Mouse (Mus musculus) CH12.LX (cell line): ENCODE data around the gene P2rx4. TPM values are rescaled to one million over a fixed set of nuclear protein-coding genes. Genes with fewer than 3 reads are reported as not detected.

Experiments
- DNase-seq: peaks from one replicate; pipeline ENCODE4 v3.0.0-alpha.2; 2013; ENCODE audit errors: extremely low read depth
- H3K27ac ChIP-seq: 2 replicates; pipeline ENCODE4 v1.5.1; 2012; ENCODE audit warnings: low read depth, mild to moderate bottlenecking, control low read depth, moderate library complexity; ENCODE audit not compliant: insufficient read depth
- H3K27me3 ChIP-seq: replicated peaks from 2 replicates; pipeline ENCODE3; 2012; ENCODE audit warnings: inconsistent platforms
- H3K36me3 ChIP-seq, 2 experiments: replicated peaks in 1 of 2; 2 replicates each; pipeline versions ENCODE3 to v1.6.1; 2012; ENCODE audit warnings: inconsistent platforms in 1 of 2, low read length in 1 of 2, mild to moderate bottlenecking in 1 of 2, mixed read lengths in 1 of 2, moderate library complexity in 1 of 2; ENCODE audit not compliant: control insufficient read depth in 1 of 2, insufficient read depth in 1 of 2
- H3K4me1 ChIP-seq, 2 experiments: 2 replicates each; pipeline ENCODE4 v1.6.1; 2012; ENCODE audit warnings: inconsistent platforms in 1 of 2, moderate library complexity in 1 of 2; ENCODE audit not compliant: insufficient read depth in 2 of 2, control insufficient read depth in 1 of 2
- H3K4me2 ChIP-seq: 2 replicates; pipeline ENCODE4 v1.6.1; 2012; ENCODE audit warnings: low read depth, mild to moderate bottlenecking, control low read depth; ENCODE audit not compliant: poor library complexity, insufficient read depth, severe bottlenecking
- H3K4me3 ChIP-seq, 3 experiments: fragments of 150-350 bp in 1 of 3; sonication (generic) in 1 of 3; replicated peaks in 1 of 3; 2 replicates each; pipeline versions ENCODE3 to v1.5.1; 2011 to 2012; ENCODE audit warnings: low read depth in 2 of 3, low read length in 2 of 3, mild to moderate bottlenecking in 2 of 3, moderate library complexity in 2 of 3, control low read depth in 1 of 3, improper control_type of control experiment in 1 of 3, inconsistent platforms in 1 of 3, mixed read lengths in 1 of 3; ENCODE audit not compliant: poor library complexity in 1 of 3
- H3K79me2 ChIP-seq: replicated peaks from 2 replicates; pipeline ENCODE4 v1.6.1; 2012; ENCODE audit warnings: mild to moderate bottlenecking, moderate library complexity; ENCODE audit not compliant: control insufficient read depth, poor library complexity, insufficient read depth, severe bottlenecking; ENCODE audit errors: extremely low read depth
- H3K9ac ChIP-seq: 2 replicates; pipeline ENCODE4 v1.6.1; 2012; ENCODE audit warnings: low read depth, mild to moderate bottlenecking, control low read depth, moderate library complexity; ENCODE audit not compliant: insufficient read depth
- H3K9me3 ChIP-seq: replicated peaks from 2 replicates; pipeline ENCODE3; 2012; ENCODE audit warnings: low read length, inconsistent platforms, mixed read lengths
- CHD1 ChIP-seq: IDR thresholded peaks from 2 replicates; pipeline ENCODE4 v1.6.1; 2012; ENCODE audit warnings: low read depth, low read length, improper control_type of control experiment, inconsistent platforms
- CHD2 ChIP-seq: IDR thresholded peaks from 2 replicates; pipeline ENCODE4 v1.6.1; 2011; ENCODE audit warnings: low read length, improper control_type of control experiment
- CTCF ChIP-seq, 2 experiments: IDR thresholded peaks in 1 of 2; conservative IDR thresholded peaks in 1 of 2; 2 replicates each; pipeline ENCODE4 v1.5.1; 2011 to 2012; ENCODE audit warnings: low read depth in 2 of 2, low read length in 2 of 2, improper control_type of control experiment in 1 of 2, inconsistent platforms in 1 of 2, mild to moderate bottlenecking in 1 of 2, moderate library complexity in 1 of 2
- E2F4 ChIP-seq: IDR thresholded peaks from 2 replicates; pipeline ENCODE4 v1.6.1; 2011; ENCODE audit warnings: low read depth, low read length, improper control_type of control experiment; ENCODE audit not compliant: insufficient replicate concordance
- EP300 ChIP-seq: IDR thresholded peaks from 2 replicates; pipeline ENCODE4 v1.6.1; 2011; ENCODE audit warnings: low read length, improper control_type of control experiment
- IRF4 ChIP-seq: IDR thresholded peaks from 2 replicates; pipeline ENCODE4 v1.6.1; 2014; ENCODE audit warnings: low read depth, mild to moderate bottlenecking, inconsistent platforms, low read length, improper control_type of control experiment
- JUN ChIP-seq: IDR thresholded peaks from 2 replicates; pipeline ENCODE4 v1.6.1; 2011; ENCODE audit warnings: low read depth, mild to moderate bottlenecking, low read length, improper control_type of control experiment, moderate library complexity; ENCODE audit not compliant: insufficient read depth
- JUND ChIP-seq: conservative IDR thresholded peaks from 2 replicates; pipeline ENCODE4 v1.6.1; 2011; ENCODE audit warnings: low read depth, low read length, improper control_type of control experiment
- KAT2A ChIP-seq: IDR thresholded peaks from 2 replicates; pipeline ENCODE4 v1.6.1; 2012; ENCODE audit warnings: low read length, improper control_type of control experiment, inconsistent platforms; ENCODE audit not compliant: insufficient replicate concordance
- MAFK ChIP-seq: IDR thresholded peaks from 2 replicates; pipeline ENCODE4 v1.6.1; 2011; ENCODE audit warnings: low read length, improper control_type of control experiment; ENCODE audit not compliant: insufficient replicate concordance
- MAX ChIP-seq: IDR thresholded peaks from 2 replicates; pipeline ENCODE4 v1.6.1; 2011; ENCODE audit warnings: low read length, improper control_type of control experiment
- MAZ ChIP-seq: IDR thresholded peaks from 2 replicates; pipeline ENCODE4 v1.6.1; 2012; ENCODE audit warnings: low read depth, mild to moderate bottlenecking, inconsistent platforms, low read length, improper control_type of control experiment, moderate library complexity
- MYC ChIP-seq: IDR thresholded peaks from 2 replicates; pipeline ENCODE4 v1.6.1; 2011; ENCODE audit warnings: low read depth, mild to moderate bottlenecking, improper control_type of control experiment, low read length
- NELFE ChIP-seq: IDR thresholded peaks from 2 replicates; pipeline ENCODE4 v1.6.1; 2011; ENCODE audit warnings: low read depth, low read length, improper control_type of control experiment
- NRF1 ChIP-seq: IDR thresholded peaks from 2 replicates; pipeline ENCODE4 v1.6.1; 2014; ENCODE audit warnings: low read depth, mild to moderate bottlenecking, inconsistent platforms, low read length, improper control_type of control experiment, moderate library complexity
- PAX5 ChIP-seq: IDR thresholded peaks from 2 replicates; pipeline ENCODE4 v1.6.1; 2012; ENCODE audit warnings: low read length, inconsistent platforms, mixed read lengths
- POLR2AphosphoS2 ChIP-seq: IDR thresholded peaks from 2 replicates; pipeline ENCODE4 v1.6.1; 2011; ENCODE audit warnings: low read depth, low read length, improper control_type of control experiment
- RCOR1 ChIP-seq: conservative IDR thresholded peaks from 2 replicates; pipeline ENCODE4 v1.6.1; 2012; ENCODE audit warnings: low read depth, mild to moderate bottlenecking, inconsistent platforms, low read length, improper control_type of control experiment
- SMC3 ChIP-seq: IDR thresholded peaks from 2 replicates; pipeline ENCODE4 v1.6.1; 2011; ENCODE audit warnings: low read depth, low read length, improper control_type of control experiment
- TCF12 ChIP-seq: IDR thresholded peaks from 2 replicates; pipeline ENCODE4 v1.6.1; 2014; ENCODE audit warnings: low read depth, mild to moderate bottlenecking, inconsistent platforms, low read length, improper control_type of control experiment
- USF1 ChIP-seq: IDR thresholded peaks from 2 replicates; pipeline ENCODE4 v1.6.1; 2014; ENCODE audit warnings: low read depth, mild to moderate bottlenecking, inconsistent platforms, low read length, improper control_type of control experiment
- USF2 ChIP-seq: conservative IDR thresholded peaks from 2 replicates; pipeline ENCODE4 v1.6.1; 2011; ENCODE audit warnings: low read depth, low read length, improper control_type of control experiment
- ZC3H11A ChIP-seq: IDR thresholded peaks from 2 replicates; pipeline ENCODE4 v1.6.1; 2012; ENCODE audit warnings: low read depth, mild to moderate bottlenecking, inconsistent platforms, low read length, improper control_type of control experiment
- ZKSCAN1 ChIP-seq: IDR thresholded peaks from 2 replicates; pipeline ENCODE4 v1.6.1; 2012; ENCODE audit warnings: low read depth, inconsistent platforms, low read length, improper control_type of control experiment, borderline replicate concordance
- dilution Hi-C: fragments of 300-500 bp; cut with MboI; formaldehyde crosslinking; loops from 2 replicates; pipeline ENCODE4 v1.14.3; 2020; ENCODE audit warnings: low sequenced_read_pairs; ENCODE audit not compliant: extremely low pct_unique_long_range_greater_than_20kb, extremely low pct_ligation_motif_present
- in situ Hi-C: fragments of 300-500 bp; cut with MboI; formaldehyde crosslinking; loops from 3 replicates; pipeline ENCODE4 v1.14.3; 2019; ENCODE audit warnings: low sequenced_read_pairs, low pct_ligation_motif_present, low pct_unique_long_range_greater_than_20kb, mixed read lengths
- polyA plus RNA-seq: library from polyadenylated mRNA; unstranded; fragments of >175 nt; gene quantifications from 2 replicates; pipeline ENCODE4 v1.2.1, GENCODE M21; 2012; ENCODE audit warnings: low read depth; ENCODE audit not compliant: insufficient read length
- total RNA-seq, 2 experiments: library from RNA; depleted of rRNA; stranded (reverse); fragments of 300-350 nt in 1 of 2; fragments of >200 nt in 1 of 2; gene quantifications; 2 replicates each; pipeline ENCODE4 v1.2.3; 2012 to 2014

Gene P2rx4
- total and polyA plus RNA-seq, 3 experiments = 9.1 to 16.7 (median 11.0) TPM

DNA sequence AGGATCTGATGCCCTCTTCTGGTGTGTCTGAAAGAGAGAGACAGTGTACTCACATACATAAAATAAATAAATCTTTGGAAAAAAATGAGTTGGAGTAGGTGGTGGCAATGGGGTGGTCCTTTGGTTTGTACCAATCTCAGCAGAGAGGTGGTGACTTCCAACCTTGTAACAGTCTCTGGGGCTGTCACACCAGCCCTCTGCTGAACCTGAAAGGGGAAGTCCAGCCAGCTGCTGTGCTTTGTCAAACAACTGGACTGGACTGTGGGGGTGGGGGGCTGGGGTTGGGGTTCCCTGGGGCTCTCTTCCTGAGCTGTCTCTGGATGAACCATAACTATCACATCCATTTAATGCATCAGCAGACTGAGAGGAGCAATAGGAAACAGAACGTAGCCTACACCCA is 8.4 kb downstream of the P2rx4 start:
- no peaks in the 10 kb centered on the region for H3K27me3 ChIP-seq
- peaks cover 20% of the 10 kb centered on the region for H3K9me3 ChIP-seq
- no peak overlapping the region for H3K4me3 ChIP-seq
- H3K9ac ChIP-seq = no peak overlapping the region
- peaks cover 3 to 31% of the 10 kb centered on the region in 2 experiments for H3K4me1 ChIP-seq
- H3K36me3 ChIP-seq = peaks cover 2 to 60% of the 10 kb centered on the region in 2 experiments
- in situ Hi-C loops (loop anchor here (10.0 kb wide), 1 partner anchor 71 kb away; the partner anchor contains the start of gene P2rx7), dilution Hi-C loops (no loop called here)
- H3K4me2 ChIP-seq = no peak overlapping the region
- TF ChIP-seq IRF4 (no peak), NELFE (no peak), USF1 (no peak), NRF1 (no peak), JUN (no peak), CHD2 (no peak), EP300 (no peak), KAT2A (no peak), CHD1 (no peak), E2F4 (no peak), USF2 (no peak), MAFK (no peak)
- DNase-seq = peak; percentile 40
- no peak overlapping the region for H3K27ac ChIP-seq
- no peaks in the 10 kb centered on the region for H3K79me2 ChIP-seq

DNA sequence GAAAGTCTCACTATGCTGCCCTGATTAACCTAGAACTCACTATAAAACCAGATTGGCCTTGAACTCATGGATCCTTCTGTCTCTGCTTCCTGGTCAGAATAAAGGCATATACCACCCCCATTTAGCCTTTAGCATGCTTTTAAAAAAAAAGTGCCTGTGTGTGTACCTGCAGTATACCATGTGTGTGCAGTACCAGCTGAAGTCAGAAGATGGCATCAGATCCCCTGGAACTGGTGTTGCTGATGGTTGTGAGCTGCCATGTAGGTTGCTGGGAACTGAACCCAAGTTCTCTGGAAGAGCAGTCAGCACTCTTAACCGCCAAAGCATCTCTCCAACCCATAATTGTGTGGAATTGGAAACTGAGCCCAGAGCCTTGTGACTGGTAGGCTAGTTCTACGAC is 9.4 kb downstream of the P2rx4 start:
- H3K27ac ChIP-seq = no peak overlapping the region
- TF ChIP-seq RCOR1 (no peak), CTCF (conservative IDR thresholded peaks at IDR 0.05 in 1 of 2, IDR thresholded peaks at IDR 0.05 in 1 of 2; ENCODE audit: low read depth in 2 of 2, low read length in 2 of 2) (peak; percentile 22; a peak in 2 of 4 replicates), CHD1 (no peak)
- TF ChIP-seq, all 38 proteins: peak for 1
- H3K4me1 ChIP-seq = peaks cover 3 to 31% of the 10 kb centered on the region in 2 experiments
- no peak for DNase-seq
- in situ Hi-C loops (loop anchor here (10.0 kb wide), 1 partner anchor 72 kb away; the partner anchor contains the start of gene P2rx7), dilution Hi-C loops (no loop called here)
- peaks cover 2 to 59% of the 10 kb centered on the region in 2 experiments for H3K36me3 ChIP-seq
- no peaks in the 10 kb centered on the region for H3K27me3 ChIP-seq
- H3K9me3 ChIP-seq = peaks cover 17% of the 10 kb centered on the region
- H3K79me2 ChIP-seq = no peaks in the 10 kb centered on the region
- no peak overlapping the region for H3K9ac ChIP-seq
- H3K4me3 ChIP-seq = no peak overlapping the region
- no peak overlapping the region for H3K4me2 ChIP-seq

DNA sequence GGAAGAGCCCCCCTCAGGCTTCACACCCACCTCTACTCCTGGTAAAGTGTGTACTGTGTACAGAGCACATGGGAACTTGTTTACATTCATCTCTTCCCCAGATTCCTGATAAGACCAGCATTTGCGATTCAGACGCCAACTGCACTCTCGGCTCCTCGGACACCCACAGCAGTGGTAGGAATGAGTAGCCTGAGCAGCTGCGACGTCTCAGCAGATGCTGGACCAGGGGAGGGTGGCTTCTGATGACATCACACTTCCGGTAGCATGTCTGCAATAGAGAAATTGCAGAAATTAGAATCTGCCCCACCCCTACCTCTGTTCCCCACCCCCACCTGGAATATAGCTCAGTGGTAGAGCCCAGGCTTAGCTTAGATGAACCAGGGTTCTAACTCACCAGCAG is 11.1 kb downstream of the P2rx4 start:
- Histone ChIP-seq H3K27ac (no peak overlapping the region), H3K79me2 (no peaks in the 10 kb centered on the region), H3K4me3 (no peak overlapping the region), H3K27me3 (no peaks in the 10 kb centered on the region), H3K4me2 (no peak overlapping the region), H3K36me3 (peaks cover 2 to 60% of the 10 kb centered on the region in 2 experiments), H3K9me3 (peaks cover 8% of the 10 kb centered on the region), H3K4me1 (peaks cover 3 to 31% of the 10 kb centered on the region in 2 experiments), H3K9ac (no peak overlapping the region)
- dilution Hi-C loops (no loop called here), in situ Hi-C loops (loop anchor here (10.0 kb wide), 1 partner anchor 74 kb away; the partner anchor contains the start of gene P2rx7)
- TF ChIP-seq ZC3H11A = no peak
- no peak for TF ChIP-seq MAX
- no peak for TF ChIP-seq POLR2AphosphoS2
- no peak for TF ChIP-seq MAZ
- no peak for TF ChIP-seq ZKSCAN1
- no peak for TF ChIP-seq TCF12
- TF ChIP-seq SMC3 = no peak
- TF ChIP-seq IRF4 = no peak
- no peak for TF ChIP-seq RCOR1
- no peak for TF ChIP-seq JUND
- no peak for TF ChIP-seq E2F4
- TF ChIP-seq MYC = no peak
- no peak for TF ChIP-seq MAFK
- TF ChIP-seq PAX5 = no peak
- TF ChIP-seq NELFE = no peak
- no peak for DNase-seq
